Mouse (Mus musculus) 416B (cell line): ENCODE data around the gene Smpd3.
A peak's percentile ranks its signal among the peaks of the same experiment; 100 is the strongest.
"Not testable (repeated sequence)": the region's sequence is repeated elsewhere in the genome, so short reads cannot be mapped to it uniquely, and the experiment has no call there.

ENCODE experiments used
- DNase-seq: peaks from one replicate; pipeline ENCODE4 v3.0.0; 2011; ENCODE audit warnings: low read depth

Smpd3 gene

GRCm38 (mm10) chr8:106321434-106321833 is 16.4 kb downstream of the Smpd3 start:
- DNase-seq: no peak

GRCm38 (mm10) chr8:106320002-106320401 is 17.8 kb downstream of the Smpd3 start:
- DNase-seq: no peak

- no peak for DNase-seq
Measured at GRCm38 (mm10) chr8:106317091-106317490, 20.7 kb downstream of the Smpd3 start.

DNA sequence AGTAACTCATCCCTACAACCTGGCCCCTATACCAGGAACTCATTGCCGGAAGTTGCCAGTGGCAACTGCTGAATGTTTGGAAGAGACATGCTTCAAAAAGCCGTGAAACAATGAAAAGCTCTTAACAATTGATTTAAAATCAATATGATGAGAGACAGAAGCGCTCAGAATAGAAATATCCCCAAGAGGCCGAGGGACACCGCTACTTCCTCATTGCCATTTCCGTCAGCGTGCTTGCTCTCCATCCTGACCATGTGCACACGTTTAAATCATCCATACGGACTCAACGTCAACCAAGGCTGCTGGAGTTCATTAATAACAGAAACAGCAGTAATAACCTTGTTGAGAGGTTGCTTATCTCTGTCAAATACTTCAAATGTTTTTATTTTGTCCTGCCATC is 21.3 kb downstream of the Smpd3 start:
- DNase-seq: no peak

DNA sequence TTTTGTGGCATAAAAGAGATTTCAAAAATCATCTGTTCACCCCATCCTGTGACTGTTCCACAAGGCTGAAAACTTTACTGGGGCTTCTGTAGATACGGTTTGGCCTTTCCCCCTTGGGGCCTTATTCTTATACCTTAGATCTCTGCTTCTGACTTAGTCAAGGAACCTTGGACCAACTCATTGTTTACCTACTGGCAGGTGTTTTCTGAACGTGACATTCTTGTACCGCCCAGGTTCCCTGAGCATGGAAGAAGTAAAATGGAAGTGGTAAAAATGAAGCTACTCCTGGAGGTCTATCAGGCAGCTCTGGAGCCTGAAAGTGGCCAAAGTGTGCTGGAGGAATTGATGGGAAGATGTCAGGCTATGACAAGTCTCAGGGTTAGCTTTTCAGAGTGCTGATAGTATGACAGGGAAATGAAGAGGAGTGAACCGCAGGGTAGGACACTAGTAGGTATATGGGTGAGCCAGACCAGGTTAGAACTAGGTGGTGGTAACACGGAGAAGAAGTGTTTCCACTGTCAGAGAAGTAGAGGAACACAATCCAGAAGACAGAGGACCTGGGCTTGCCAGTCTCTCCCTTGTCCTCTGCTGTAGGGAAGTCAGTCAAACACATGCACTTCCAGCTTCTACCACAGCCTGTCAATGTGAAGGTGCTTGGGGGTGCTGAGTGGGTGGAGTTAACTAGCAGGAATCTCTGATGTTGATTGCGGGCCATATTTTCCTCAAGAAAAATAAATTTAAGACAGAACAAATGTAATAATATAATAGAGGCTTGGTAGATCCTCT is 22.2 kb downstream of the Smpd3 start:
- DNase-seq: no peak

GRCm38 (mm10) chr8:106313799-106314198 is 24.0 kb downstream of the Smpd3 start:
- no peak for DNase-seq

DNA sequence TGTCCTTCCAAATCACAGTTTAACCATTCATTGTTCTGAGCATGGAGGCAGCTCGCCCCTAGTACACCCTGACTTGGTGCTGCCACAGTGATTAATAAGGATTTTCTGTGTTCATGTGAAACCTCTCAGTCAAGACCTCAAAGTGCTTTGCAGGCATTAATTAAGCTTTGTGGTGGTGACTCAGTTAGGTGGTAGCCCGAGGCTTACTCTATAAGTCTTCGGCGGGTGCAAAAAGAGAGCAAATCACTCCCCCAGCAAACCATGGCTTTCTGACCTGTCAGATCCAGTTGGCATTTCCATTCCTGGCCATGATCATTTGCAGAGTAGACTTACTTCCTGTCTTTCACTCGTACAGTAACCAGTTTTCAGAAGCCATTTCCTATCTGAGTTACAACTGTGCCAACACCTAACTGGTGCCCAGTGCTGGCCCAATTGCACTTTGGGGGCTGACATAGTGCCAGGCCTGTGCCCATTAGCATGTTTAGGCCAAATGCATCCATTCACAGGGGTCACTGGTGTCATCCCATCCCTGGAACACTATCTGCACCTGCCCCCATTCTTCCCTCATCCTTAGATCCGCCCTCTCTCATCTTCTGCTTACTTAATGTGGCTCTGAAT is 24.6 kb downstream of the Smpd3 start:
- DNase-seq: peak; percentile 8

- peak; percentile 32 for DNase-seq
Measured at GRCm38 (mm10) chr8:106311967-106312366, 25.8 kb downstream of the Smpd3 start.

DNA sequence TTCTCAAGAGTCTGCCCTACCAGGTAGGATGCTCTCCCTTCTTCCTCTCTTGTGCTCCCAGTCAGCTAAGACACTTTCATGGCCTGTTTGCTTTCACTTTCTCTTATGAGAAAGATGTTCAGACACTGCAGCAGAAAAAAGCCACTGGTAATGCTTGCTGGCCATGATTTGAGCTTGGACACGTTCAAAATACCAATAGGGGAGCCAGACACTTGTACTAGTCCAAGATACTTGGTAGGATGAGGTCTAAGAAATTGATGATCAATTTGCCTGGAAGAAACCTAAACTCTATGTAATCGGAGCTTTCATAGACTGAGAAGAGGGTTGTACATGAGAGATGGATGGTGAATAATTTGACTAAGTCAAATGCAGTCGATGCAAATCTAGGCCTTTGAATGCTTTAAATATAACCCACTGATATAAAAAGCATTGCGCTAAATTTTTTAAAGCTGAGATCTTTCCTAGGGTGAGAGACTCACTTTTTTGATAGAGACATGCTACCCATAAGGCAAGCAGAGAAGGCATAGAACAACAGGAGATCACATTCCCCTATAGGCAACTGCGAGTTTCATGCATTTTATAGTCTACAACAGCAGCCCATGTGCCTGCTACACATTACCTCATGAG is 27.6 kb downstream of the Smpd3 start:
- DNase-seq: no peak

DNA sequence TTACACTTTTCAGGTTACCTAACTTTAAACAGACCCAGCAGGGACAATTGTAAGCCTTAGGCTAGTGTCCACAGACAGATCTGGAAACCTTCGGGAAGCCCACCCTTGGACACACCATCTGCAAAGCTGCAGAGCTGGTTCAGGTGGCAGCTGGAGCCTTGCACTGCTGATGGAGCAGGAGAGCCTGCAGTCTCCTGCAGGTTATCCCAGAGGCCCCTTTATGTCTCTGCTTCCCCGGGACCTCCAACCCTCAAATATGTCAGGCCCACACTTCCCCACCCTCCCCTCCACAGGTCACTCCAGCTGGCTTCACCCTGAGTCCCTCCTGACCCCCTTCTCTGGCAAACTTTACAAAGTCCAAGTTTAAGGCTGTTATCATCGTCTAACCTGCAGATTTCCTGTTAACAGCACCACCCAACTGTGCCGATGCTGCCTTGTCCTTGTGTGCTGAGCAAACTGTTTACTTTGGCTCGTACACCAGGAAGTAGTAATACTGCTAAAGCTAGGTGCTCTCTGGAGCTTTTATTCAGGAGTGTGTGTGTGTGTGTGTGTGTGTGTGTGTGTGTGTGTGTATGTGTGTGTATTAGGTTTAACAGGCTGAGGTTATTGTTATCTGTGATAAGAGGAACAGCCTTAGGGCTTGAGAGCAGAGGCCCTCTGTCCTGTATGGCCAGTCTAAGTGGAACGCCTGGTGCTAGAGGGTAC is 29.6 kb downstream of the Smpd3 start:
- peak; percentile 89 for DNase-seq

DNA sequence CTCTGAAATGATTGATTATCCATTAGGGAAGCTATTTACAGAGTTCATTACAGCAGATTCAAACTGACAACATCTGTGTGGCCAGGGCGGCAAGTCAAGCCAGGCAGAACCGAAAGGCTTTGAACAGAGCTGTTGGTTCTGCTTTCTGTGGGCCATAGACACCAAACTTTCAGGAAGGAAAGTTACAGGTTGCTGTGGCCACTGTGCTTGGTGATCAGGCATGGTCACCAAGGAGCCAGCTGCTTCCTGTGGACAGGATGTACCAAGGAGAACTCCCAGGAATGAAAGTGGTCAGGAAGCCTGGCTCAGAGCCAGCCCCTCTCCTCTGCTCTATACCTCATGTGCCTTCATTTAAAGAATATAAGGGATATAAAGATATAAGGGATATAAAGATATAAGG is 30.2 kb downstream of the Smpd3 start:
- peak; percentile 86 for DNase-seq

GRCm38 (mm10) chr8:106306711-106307248 is 31.0 kb downstream of the Smpd3 start:
- not testable (repeated sequence) for DNase-seq

- DNase-seq: no peak
Measured at GRCm38 (mm10) chr8:106306076-106306475, 31.7 kb downstream of the Smpd3 start.

DNA sequence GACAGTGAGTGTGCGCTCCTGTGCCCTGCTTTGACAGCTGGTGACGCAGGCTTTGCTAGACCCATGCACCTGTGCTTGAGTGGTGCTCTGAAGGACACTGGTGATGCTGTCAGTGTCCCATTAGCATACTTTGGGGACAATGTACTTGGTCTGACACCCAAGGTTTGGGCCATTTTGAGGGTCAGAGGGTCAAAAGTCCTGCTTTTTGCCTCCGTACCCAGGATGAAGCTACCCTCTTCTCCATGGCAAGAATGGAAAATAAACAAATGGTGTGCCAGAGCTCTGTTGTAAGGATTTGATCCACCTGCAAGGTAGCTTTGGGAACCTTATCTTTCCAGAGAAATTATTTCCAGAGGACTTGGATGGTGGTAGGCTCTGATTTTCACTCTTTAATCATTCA is 32.5 kb downstream of the Smpd3 start:
- no peak for DNase-seq

DNA sequence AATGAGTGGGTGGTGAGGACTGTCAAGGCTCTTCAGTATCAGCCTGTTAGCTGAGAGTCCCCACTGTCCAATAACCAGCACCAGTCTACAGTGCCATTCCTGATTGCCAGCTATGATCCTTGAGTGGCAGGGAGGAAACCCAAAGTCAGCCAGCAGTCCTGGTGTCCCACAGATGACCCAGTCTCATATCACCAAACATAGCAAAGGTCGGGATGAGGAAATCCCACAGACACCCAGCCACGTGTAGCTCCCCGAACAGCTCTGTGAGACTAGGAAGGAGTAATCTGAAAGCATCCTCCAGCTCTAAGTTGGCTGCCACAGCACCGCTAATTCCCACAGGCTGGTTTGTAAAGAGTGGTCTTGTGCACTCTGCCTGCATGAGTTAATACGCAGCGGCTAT is 33.5 kb downstream of the Smpd3 start:
- no peak for DNase-seq

- no peak for DNase-seq
Measured at GRCm38 (mm10) chr8:106300739-106301715, 36.8 kb downstream of the Smpd3 start.

- no peak for DNase-seq
Measured at GRCm38 (mm10) chr8:106299686-106300085, 38.1 kb downstream of the Smpd3 start.

GRCm38 (mm10) chr8:106298846-106299245 is 38.9 kb downstream of the Smpd3 start:
- no peak for DNase-seq

GRCm38 (mm10) chr8:106298261-106298660 is 39.5 kb downstream of the Smpd3 start:
- DNase-seq: no peak

- peak; percentile 68 for DNase-seq
Measured at GRCm38 (mm10) chr8:106292484-106293396, 45.0 kb downstream of the Smpd3 start.
